Mouse (Mus musculus) G1E (cell line): ENCODE measurements around the gene Spata32. TPM values are rescaled to one million over a fixed set of nuclear protein-coding genes. Genes with fewer than 3 reads are reported as not detected.

ENCODE experiments used
- ATAC-seq: 2 replicates; pipeline ENCODE4 v1.8.0; 2016; ENCODE audit warnings: mild to moderate bottlenecking; ENCODE audit not compliant: insufficient number of reproducible peaks, poor library complexity, low FRiP score, severe bottlenecking; ENCODE audit errors: extremely low read depth
- DNase-seq: peaks from one replicate; pipeline ENCODE4 v3.0.0; 2012; ENCODE audit warnings: low spot score
- H3K27me3 ChIP-seq: 2 replicates; pipeline ENCODE4 v1.6.1; 2012; ENCODE audit warnings: mild to moderate bottlenecking, low read length, inconsistent platforms; ENCODE audit not compliant: insufficient read depth
- H3K36me3 ChIP-seq: replicated peaks from 2 replicates; pipeline ENCODE3; 2012; ENCODE audit warnings: mild to moderate bottlenecking, inconsistent platforms
- H3K4me1 ChIP-seq: 2 replicates; pipeline ENCODE4 v1.6.1; 2012; ENCODE audit warnings: low read depth, low read length, inconsistent platforms, mixed read lengths; ENCODE audit not compliant: insufficient read depth
- H3K4me3 ChIP-seq: 2 replicates; pipeline ENCODE4 v1.5.1; 2012; ENCODE audit warnings: low read depth, mild to moderate bottlenecking, inconsistent platforms, low read length, moderate library complexity, mixed read lengths
- H3K9me3 ChIP-seq: replicated peaks from 2 replicates; pipeline ENCODE4 v1.6.1; 2012; ENCODE audit warnings: inconsistent platforms
- CTCF ChIP-seq: IDR thresholded peaks from 2 replicates; pipeline ENCODE4 v1.5.1; 2012; ENCODE audit warnings: low read depth, low read length, inconsistent platforms, mixed read lengths
- GATA1 ChIP-seq: IDR thresholded peaks from 2 replicates; pipeline ENCODE4 v1.6.1; 2012; ENCODE audit warnings: borderline replicate concordance, low read length, inconsistent platforms, mixed read lengths
- GATA2 ChIP-seq: IDR thresholded peaks from 2 replicates; pipeline ENCODE4 v1.6.1; 2012; ENCODE audit warnings: low read depth, low read length, inconsistent platforms, borderline replicate concordance
- POLR2AphosphoS5 ChIP-seq: IDR thresholded peaks from 2 replicates; pipeline ENCODE4 v1.6.1; 2012; ENCODE audit warnings: low read depth, low read length, inconsistent platforms; ENCODE audit not compliant: insufficient replicate concordance
- TAL1 ChIP-seq: conservative IDR thresholded peaks from 2 replicates; pipeline ENCODE4 v1.6.1; 2012; ENCODE audit warnings: low read depth, low read length, inconsistent platforms, mixed read lengths
- polyA plus RNA-seq: library from polyadenylated mRNA; stranded (reverse); fragments of >175 nt; gene quantifications from 2 replicates; pipeline ENCODE4 v1.2.3, GENCODE M21; 2012
- total RNA-seq, 2 experiments: library from RNA; stranded (forward) in 1 of 2; stranded (reverse) in 1 of 2; fragments of 200-1000 nt in 1 of 2; fragments of >200 nt in 1 of 2; fragmentation: Nextera tagmentation in 1 of 2; gene quantifications; 2 replicates each; pipeline ENCODE4 v1.2.3; 2014 to 2017

Spata32 gene
- total and polyA plus RNA-seq, 3 experiments, result 0.16 TPM; not detected in 2

GRCm38 (mm10) chr11:103263551-103263950 is 45.3 kb upstream of the Spata32 start:
- H3K9me3 ChIP-seq, result no peaks in the 10 kb centered on the region
- peaks cover 42% of the 10 kb centered on the region for H3K36me3 ChIP-seq
- H3K4me3 ChIP-seq, result peak overlapping the region; percentile 37; the same call in 1 of the 2 replicates
- DNase-seq (no peak), ATAC-seq (no peak)
- H3K27me3 ChIP-seq, result peaks cover 5% of the 10 kb centered on the region; the same call in 1 of the 2 replicates
- peaks cover 88% of the 10 kb centered on the region for H3K4me1 ChIP-seq
- TF ChIP-seq TAL1 (no peak), GATA2 (no peak)

DNA sequence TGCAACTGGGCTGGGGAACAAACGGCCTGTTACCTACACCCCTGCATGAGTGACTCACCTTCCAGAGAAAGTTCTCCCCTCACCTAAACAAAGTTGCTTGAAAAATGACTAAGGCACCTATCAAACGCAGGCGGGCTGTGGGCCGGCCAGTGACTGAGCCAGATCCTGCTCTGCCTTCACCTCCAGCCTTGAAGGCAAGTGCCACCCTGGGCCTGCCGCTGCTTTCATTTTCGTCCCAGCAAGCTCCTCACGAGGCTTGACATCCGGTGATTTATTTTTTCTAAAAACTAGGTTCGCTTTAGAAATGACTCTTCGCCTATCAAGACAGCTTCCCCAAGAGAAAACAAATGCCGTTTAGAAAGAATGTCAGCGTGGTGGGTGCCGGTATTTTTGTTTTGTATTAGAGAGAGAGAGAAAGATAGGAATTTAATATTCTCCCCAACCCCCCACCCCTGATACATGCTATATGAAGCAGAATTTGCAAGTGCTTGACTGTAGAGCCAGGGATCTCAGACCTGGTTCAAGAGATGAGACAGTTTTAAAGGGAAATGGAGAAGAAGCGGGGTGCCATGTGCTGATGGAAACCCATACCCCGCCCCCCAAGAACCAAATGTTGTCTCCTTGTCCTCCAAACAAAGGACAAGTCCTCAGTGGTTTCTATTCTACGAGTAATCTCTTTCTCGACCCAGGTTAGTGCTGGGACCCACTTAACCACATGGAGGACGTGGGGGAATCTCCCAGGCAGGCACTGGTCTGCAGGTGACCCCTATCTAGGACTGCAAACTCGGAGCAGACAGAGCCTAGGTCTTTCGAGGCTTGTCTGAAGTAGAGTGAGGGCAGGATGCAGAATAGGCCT is 44.4 kb upstream of the Spata32 start:
- TF ChIP-seq POLR2AphosphoS5, result no peak
- TF ChIP-seq GATA2, result no peak
- TF ChIP-seq GATA1, result no peak
- H3K4me1 ChIP-seq, result peaks cover 88% of the 10 kb centered on the region
- peaks cover 5% of the 10 kb centered on the region; the same call in 1 of the 2 replicates for H3K27me3 ChIP-seq
- H3K9me3 ChIP-seq, result no peaks in the 10 kb centered on the region
- ATAC-seq, result no peak
- peaks cover 42% of the 10 kb centered on the region for H3K36me3 ChIP-seq
- DNase-seq, result no peak
- no peak overlapping the region; the same call in 1 of the 2 replicates for H3K4me3 ChIP-seq

GRCm38 (mm10) chr11:103261671-103262411 is 43.6 kb upstream of the Spata32 start:
- DNase-seq (no peak), ATAC-seq (no peak)
- H3K9me3 ChIP-seq, result no peaks in the 10 kb centered on the region
- no peak overlapping the region; the same call in 1 of the 2 replicates for H3K4me3 ChIP-seq
- peaks cover 5% of the 10 kb centered on the region; the same call in 1 of the 2 replicates for H3K27me3 ChIP-seq
- TF ChIP-seq CTCF (no peak), POLR2AphosphoS5 (no peak)
- H3K36me3 ChIP-seq, result peaks cover 46% of the 10 kb centered on the region
- H3K4me1 ChIP-seq, result peaks cover 94% of the 10 kb centered on the region

GRCm38 (mm10) chr11:103260515-103261192 is 42.4 kb upstream of the Spata32 start:
- no peak for TF ChIP-seq POLR2AphosphoS5
- 0 out of 2 replicates have a peak, but pooled peaks have one; percentile 7 for TF ChIP-seq TAL1
- no peaks in the 10 kb centered on the region for H3K9me3 ChIP-seq
- no peak overlapping the region for H3K4me3 ChIP-seq
- H3K4me1 ChIP-seq, result peaks cover 93% of the 10 kb centered on the region
- ATAC-seq (no peak), DNase-seq (no peak)
- peaks cover 50% of the 10 kb centered on the region for H3K36me3 ChIP-seq
- peaks cover 5% of the 10 kb centered on the region; the same call in 1 of the 2 replicates for H3K27me3 ChIP-seq

GRCm38 (mm10) chr11:103260034-103260433 is 41.8 kb upstream of the Spata32 start:
- peaks cover 50% of the 10 kb centered on the region for H3K36me3 ChIP-seq
- TF ChIP-seq GATA1 (no peak), TAL1 (no peak), GATA2 (no peak), CTCF (no peak), POLR2AphosphoS5 (no peak)
- H3K4me1 ChIP-seq, result peaks cover 95% of the 10 kb centered on the region
- peaks cover 5% of the 10 kb centered on the region; the same call in 1 of the 2 replicates for H3K27me3 ChIP-seq
- H3K4me3 ChIP-seq, result no peak overlapping the region
- H3K9me3 ChIP-seq, result no peaks in the 10 kb centered on the region
- DNase-seq (no peak), ATAC-seq (no peak)

- H3K27me3 ChIP-seq, result peaks cover 3% of the 10 kb centered on the region; the same call in 1 of the 2 replicates
- no peaks in the 10 kb centered on the region for H3K9me3 ChIP-seq
- peak; percentile 71 for TF ChIP-seq TAL1
- no peak for TF ChIP-seq GATA1
- no peak overlapping the region; the same call in 1 of the 2 replicates for H3K4me3 ChIP-seq
- DNase-seq (peak; percentile 75), ATAC-seq (peak; percentile 85)
- peaks cover 92% of the 10 kb centered on the region for H3K4me1 ChIP-seq
- peaks cover 40% of the 10 kb centered on the region for H3K36me3 ChIP-seq
Observed at GRCm38 (mm10) chr11:103257938-103258481, 39.8 kb upstream of the Spata32 start.
